Mouse (Mus musculus): ENCODE results near the gene Tmprss12. TPM values are rescaled to one million over a fixed set of nuclear protein-coding genes. Genes with fewer than 3 reads are reported as not detected.
"Not testable (repeated sequence)": the region's sequence is repeated elsewhere in the genome, so short reads cannot be mapped to it uniquely, and the experiment has no call there.

The Tmprss12 gene
- not detected in 2 replicates for total RNA-seq (2017)

DNA sequence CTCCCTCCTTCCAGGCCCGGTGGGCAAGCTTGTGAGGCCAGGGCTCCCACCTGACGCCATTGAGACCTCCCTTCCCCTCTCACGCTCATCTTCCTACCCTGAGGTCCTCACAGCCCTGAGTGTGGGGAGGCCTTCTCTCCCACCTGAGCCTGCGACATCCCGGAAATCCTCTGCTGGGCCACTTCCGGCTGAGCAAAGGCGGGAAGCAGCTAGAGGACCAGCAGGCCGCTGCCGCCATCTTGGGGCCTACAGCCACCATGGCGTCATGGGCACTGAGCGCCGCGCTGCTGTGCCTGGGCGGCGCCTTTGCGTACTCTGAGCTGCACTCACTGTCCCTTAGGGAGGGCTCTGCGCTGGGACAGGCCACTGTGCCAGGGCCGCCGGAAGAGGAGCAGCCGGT is at the start of gene Tmprss12:
Gene Tmprss12, plus strand, starts transcription at position 212 of the 400 bp plus-strand sequence.
- ATAC-seq (replicated peaks; ENCODE audit: low read depth, poor library complexity, severe bottlenecking) = no peak

DNA sequence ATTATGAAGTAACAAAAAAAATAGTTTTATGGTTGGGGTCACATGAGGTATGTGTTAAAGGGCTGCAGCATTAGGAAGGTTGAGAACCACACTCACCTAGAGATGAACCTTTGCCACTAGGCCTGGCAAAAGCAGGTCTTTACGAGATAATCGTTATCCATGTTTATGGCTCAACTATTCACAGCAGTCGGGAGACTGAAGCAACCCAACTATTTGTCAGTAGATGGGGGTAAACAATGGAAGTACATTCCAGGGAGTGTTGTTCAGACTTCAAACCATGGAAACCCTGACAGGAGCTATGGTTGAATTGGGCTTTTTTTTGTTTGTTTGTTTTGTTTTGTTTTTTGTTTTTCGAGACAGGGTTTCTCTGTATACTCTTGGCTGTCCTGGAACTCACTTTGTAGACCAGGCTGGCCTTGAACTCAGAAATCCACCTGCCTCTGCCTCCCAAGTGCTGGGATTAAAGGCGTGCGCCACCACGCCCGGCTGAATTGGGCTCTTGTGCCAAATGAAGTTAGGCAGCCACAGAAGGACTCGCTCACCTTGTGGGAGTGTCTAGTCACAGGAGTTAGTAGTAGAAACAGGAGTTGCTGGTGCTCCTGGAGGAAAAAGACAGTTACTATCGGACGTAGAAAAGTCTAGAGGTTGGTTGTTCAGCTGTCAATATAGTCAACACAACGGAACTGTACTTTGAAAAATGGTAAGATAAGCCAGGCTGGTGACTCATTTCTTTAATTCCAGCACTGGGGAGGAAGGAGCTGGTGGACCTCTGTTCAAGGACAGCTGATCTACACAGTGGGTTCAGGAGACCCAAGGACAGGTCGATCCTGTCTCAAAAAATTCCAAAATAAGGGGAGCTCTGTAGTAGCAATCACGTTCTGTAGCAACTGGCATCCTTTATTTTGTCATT is 48.8 kb upstream of the Tmprss12 start:
- ATAC-seq (replicated peaks; ENCODE audit: low read depth, poor library complexity, severe bottlenecking) = no peak

DNA sequence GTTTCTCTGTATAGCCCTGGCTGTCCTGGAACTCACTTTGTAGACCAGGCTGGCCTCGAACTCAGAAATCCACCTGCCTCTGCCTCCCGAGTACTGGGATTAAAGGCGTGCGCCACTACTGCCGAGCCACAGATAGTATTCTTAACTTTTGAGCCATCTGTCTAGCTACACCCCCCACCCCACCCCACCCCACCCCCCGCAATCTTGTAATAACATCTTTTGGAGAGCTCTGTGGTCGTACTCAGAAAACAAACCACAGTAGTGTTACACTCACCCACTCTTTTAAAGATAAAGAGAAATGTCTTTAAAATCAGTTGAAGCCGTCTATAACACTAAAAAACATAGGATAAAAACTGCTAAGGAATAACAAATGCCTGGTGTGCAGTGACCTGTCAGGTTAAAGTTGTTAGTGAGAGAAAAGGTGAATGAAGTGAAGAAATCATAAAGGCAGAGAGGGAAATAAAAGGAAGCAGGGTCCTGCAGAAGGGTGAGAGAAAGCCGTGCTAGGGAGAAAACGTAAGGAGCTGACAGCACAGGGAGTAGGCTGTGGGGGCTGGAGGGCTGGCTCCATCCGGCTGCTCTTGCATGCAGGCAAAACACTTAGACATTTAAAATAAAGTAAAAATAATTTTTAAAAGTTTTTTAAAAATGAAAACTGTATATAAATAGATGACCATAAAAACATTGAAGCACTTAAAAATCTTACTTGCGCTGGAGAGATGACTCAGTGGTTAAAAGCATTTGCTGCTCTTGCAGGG is 45.2 kb upstream of the Tmprss12 start:
- ATAC-seq (replicated peaks; ENCODE audit: low read depth, poor library complexity, severe bottlenecking) = no peak

DNA sequence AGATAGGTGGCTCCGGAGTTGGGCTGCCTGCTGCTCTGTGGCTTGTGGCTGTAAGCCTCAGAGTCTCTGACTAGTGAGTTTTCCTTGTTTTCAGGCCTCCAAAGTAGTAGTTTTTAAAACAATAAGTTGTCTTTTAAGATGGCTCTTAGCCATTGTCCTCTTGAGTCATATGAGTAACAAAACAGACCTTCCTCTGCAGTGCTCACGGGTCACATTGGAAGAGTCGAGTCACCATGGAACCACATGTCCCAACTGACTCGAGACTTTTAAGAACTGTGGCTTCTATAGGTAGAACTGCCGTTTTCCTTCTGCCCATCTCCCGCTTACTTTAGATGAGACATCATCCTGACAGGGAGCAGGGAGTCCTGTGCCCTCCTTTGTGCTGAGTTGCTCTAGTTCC is 43.7 kb upstream of the Tmprss12 start:
- ATAC-seq (replicated peaks; ENCODE audit: low read depth, poor library complexity, severe bottlenecking) = no peak

DNA sequence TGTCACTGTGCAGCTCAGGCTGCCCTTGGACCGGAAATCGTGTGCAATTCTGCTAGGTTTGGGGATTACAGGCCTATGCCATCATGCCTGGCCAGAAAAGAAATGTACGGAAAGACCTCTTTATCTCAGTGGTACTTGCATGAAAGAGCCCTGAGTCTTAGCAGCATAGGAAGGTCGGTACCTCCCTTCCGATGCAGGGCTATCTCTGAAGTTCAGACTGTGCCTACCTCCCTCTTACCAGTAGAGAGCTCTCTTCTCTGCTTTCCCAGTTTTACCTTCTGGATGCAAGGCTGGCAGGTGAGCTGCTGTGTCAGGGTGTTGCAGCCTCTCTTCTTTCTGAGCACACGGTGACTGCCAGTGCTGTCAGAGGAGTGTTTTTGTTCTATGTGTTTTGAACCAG is 38.9 kb upstream of the Tmprss12 start:
- ATAC-seq (replicated peaks; ENCODE audit: low read depth, poor library complexity, severe bottlenecking) = no peak

DNA sequence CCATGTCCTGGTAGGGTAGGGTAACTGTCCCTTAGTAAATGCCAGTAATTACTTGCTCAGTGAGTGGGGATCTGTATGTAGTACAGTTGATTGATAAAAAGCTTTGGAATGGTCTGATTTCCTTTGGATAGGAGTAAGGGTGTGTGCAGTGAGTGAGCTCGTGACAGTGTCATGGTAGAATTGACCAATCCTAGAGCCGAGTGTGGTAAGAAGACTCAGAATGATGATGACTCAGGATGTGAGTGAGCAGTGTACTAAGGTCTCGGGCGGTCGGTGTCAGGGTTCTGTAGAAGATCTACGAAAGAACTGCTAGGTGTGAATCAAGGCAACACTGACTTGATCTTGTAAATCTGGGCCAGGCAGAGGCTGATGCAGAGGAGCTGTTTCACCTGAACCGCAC is 34.7 kb upstream of the Tmprss12 start:
- no peak for ATAC-seq (replicated peaks; ENCODE audit: low read depth, poor library complexity, severe bottlenecking)

DNA sequence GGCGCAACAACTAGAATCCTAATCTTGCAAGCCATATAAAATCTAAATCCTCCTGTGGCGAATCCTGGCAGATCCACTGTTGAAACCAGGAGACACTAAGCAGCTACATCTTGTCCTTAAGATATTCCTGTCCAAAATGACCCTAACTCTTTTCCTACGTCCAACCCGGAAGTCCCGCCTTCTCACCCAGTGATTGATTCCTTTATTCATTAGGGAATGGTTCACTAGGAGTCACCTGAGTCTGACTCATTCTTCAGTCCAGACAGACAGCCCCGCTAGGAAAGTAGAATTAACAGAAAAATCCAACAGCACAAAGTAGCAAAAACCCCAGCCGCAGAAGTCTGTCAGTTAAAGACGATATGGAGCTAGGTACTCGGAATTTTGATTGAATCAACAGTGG is 33.3 kb upstream of the Tmprss12 start:
- ATAC-seq (replicated peaks; ENCODE audit: low read depth, poor library complexity, severe bottlenecking) = no peak

DNA sequence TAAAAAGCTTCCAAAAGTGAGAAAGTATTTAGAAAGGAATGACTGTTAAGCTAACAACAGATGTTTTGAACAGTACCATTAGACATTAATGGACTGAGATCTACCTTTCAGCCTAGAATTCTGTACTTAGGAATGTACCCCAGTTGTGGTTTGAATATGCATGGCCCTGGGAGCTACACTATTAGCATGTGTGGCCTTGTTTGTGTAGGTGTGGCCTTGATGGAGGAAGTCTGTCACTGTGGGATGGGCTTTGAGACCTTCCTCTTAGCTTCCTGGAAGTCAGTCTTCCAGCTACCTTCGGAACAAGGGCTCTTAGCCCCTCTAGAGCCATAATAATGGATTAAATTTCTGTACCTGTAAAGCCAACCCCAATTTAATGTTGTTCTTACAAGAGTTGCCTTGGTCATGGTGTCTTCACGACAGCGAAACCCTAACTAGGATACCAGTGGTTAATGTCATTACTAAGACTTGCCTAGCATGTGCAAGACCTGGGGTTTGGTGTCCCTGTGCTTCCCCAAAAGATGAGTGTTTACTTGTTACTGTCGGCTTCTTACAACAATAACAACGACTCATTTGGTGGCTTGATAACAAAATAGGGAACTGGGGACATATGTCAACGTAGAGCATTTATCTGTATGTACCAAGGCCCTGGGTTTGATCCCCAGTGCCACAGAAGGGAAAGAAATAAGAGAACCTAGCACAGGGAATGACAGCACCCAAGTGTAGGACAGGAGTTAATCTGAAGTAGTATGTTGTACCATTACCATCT is 31.8 kb upstream of the Tmprss12 start:
- ATAC-seq (replicated peaks; ENCODE audit: low read depth, poor library complexity, severe bottlenecking) = no peak

DNA sequence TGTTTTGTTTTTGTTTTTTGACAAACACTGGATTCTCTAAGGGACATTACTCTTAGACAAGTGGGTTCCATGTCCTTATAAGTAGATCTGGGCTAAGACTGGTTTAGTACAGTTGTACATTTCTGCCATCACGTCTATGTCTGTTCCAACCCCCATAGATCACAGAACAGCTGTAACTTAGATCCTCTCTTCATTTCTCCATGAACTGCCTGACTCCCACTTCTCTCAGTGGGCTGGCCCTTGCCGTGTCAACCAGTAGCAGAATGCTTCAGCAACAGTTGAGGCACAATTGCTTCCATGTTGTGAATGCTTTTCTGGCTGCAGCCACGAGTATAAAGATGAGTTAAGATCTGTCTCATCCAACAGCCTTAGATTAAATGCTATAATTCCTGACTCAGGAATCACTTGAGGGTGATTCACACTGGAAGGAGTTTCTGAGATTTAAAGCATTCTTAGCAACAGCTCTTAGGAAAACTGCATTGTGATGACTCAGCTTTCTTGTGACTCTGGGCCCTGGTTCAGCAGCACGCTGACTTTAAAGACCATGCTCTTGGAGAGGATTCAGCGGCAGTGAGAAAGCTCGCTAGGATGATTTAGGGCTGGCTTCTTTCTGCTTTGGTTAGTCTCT is 29.4 kb upstream of the Tmprss12 start:
- ATAC-seq (replicated peaks; ENCODE audit: low read depth, poor library complexity, severe bottlenecking) = no peak

DNA sequence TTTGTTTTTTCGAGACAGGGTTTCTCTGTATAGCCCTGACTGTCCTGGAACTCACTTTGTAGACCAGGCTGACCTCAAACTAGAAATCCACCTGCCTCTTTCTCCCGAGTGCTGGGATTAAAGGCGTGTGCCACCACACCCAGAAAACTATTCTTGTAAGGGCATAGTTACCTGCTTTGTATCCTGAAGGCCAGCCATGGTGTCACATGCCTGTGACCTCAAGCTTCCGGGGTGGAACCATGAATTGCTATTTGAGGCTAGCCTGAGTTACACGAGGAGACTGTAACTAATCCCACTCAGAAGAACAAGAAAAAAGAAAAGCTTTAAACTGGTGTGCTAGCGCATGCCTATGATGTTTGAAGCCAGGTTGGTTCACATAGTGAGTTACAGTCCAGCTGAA is 24.3 kb upstream of the Tmprss12 start:
- no peak for ATAC-seq (replicated peaks; ENCODE audit: low read depth, poor library complexity, severe bottlenecking)

DNA sequence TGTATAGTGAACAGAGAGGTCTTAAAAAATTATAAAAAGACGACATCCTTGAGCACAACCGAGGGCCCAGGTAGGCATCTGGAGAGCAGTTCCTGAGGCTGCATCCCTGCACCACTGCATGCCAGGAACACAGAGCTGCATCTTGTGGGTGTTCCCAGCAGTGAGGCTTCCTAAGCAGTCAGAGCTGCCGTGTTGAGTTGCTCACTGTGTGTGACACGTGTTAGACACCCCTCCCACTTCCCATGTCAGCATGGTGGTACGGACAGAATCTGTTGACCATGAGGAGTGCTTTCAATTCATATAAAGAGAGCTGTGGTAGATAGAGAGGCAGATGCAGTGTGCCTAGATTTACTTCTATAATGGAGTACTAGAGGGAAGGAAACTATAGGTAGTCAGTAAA is 23.3 kb upstream of the Tmprss12 start:
- no peak for ATAC-seq (replicated peaks; ENCODE audit: low read depth, poor library complexity, severe bottlenecking)

DNA sequence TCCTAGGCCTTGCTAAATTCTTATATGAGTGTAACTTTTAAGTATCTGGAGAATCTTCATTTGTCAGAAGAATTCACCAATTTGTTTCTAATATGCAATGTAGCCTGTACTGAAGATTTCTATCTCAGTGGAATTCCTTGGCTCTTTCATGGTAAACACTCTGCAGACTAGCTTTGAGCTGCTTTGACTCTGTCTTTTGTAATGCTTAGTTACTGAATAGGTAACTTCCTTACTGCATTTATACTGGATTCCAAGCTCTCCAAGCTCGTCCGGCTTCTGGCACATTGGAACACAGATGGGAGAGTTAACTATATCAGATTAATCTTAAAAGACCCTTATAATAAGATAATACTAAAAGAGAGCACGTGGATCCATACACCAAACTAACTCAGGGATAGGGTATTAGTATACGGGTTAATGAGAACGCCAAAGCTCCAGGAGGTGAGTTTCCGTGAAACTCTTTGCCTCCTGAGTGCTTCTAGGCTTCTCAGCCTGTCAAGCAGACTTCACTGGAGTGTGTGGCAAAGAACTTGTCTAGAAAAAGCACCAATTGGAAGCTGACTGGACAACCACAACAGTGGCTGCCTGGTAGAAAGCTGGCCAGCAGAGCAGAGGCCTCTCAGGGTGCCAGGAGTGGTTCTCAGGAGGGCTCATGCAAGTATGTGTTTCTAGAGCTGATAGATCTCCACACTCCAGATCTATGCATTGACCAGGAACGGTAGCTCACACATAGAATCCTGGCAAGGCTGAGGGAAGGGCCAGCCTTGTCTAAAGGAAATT is 21.8 kb upstream of the Tmprss12 start:
- no peak for ATAC-seq (replicated peaks; ENCODE audit: low read depth, poor library complexity, severe bottlenecking)

DNA sequence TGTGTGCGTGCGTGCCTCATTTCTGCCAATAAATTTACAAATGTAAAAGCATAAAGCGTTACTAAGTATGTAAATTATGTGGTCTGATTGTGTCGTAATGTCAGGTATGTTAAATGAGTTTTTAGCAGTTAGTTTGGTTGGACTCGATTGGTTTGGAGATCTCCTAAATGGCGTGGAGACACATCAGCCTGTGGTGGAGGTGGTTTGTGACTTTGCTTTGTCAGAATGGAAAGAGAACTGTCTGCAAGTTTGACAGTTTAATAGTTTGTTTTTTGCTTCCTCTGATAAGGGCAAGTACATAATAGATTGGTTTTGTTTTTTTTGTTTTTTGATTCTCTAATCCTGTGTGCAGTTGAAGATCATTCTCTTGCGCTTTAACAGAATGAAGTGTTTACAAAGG is 20.3 kb upstream of the Tmprss12 start:
- ATAC-seq (replicated peaks; ENCODE audit: low read depth, poor library complexity, severe bottlenecking) = peak; percentile 73

DNA sequence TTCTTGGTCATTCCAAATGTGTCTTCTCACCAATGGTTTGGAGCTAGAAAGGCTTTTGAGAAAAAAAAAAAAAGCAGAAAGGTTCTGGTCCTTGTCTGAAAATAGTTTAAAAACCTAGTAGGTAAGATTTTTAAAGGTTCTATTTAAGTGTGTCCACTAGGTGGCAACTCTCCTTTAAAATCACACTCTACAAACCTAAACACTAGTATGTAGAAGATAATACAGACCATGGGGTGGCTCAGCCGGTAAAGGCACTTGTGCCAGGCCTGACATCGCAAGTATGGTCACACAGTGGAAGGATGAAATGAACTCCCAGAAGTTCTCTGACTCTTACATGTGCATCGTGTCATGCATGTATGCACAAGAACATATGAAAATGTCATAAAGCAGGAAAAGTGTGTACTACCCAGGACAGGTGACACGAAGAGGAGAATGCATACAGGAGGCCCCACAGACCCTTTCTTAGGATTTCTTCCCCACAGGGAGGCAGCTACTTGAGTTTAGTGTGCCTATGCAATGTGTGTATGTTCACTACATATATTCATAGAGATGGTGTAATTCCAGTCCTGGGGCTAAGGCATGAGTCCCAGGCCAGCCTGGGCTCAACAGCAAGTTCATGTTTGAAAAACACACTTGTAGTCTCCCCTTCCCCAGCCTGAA is 17.3 kb upstream of the Tmprss12 start:
- peak; percentile 75 for ATAC-seq (replicated peaks; ENCODE audit: low read depth, poor library complexity, severe bottlenecking)

DNA sequence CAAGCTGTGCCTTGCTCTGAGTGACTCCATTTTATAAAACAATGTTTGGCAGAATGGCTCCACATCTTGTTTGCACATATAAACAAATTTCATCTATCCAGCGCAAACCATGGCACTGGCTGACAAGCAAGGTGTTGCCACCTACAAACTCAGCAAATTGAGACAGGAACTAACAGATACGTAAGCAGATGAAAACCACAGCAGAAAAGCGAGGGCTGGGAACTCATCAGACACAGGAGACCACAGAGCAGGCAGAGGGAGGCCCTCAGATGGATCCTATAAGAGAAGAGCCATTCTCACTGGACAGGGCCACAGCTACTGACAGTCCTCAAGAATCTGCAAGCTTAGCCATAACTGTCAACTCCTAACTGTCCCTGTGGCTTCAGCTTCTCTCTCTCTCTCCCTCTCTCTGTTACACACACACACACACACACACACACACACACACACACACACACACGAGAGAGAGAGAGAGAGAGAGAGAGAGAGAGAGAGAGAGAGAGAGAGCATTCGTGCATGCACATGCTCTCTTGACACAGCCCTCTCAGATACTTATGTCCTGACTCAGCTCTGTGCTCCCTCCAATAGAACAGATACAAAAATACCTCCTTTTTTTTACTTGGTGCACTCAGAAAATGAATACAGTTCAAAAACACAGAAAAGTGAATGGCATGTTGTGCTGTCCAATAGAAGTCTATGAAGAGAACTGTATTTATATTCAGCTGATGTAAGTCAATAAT is 14.9 kb upstream of the Tmprss12 start:
- ATAC-seq (replicated peaks; ENCODE audit: low read depth, poor library complexity, severe bottlenecking) = no peak

DNA sequence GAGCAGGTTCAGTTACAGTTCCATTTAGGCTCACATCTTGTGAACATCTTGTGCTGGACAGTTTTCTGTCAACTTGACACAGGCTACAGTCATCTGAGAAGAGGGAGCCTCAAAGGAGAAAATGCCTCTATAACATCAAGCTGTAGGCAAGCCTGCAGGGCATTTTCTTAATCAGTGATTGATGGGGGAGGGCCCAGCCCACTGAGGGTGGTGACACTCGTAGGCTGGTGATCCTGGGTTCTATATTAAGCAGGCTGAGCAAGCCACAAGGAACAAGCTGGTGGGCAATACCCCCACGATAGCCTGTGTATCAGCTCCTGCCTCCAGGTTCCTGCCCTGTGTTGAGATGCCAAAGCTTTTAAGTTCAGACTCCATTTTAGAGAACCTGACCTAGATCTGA is 11.7 kb upstream of the Tmprss12 start:
- no peak for ATAC-seq (replicated peaks; ENCODE audit: low read depth, poor library complexity, severe bottlenecking)

DNA sequence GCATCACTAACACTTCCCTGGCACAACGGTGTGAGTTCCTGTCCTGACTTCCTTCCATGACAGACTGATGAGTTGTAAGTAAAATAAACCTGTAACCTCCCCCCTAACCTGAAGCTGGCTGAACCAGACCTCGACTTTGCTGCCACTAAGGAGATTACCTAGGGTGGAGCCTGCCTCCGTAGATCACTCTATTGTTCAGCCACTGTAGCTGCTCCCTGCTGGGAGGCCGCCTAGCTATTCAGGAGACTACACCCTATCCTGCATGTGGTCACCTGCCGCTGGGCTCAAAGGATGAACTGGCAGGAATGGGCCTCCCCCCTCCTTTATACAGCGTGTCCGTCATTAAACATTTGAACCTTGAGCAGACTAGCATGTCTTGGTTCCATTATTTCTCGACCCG is 10.9 kb upstream of the Tmprss12 start:
- ATAC-seq (replicated peaks; ENCODE audit: low read depth, poor library complexity, severe bottlenecking) = no peak

DNA sequence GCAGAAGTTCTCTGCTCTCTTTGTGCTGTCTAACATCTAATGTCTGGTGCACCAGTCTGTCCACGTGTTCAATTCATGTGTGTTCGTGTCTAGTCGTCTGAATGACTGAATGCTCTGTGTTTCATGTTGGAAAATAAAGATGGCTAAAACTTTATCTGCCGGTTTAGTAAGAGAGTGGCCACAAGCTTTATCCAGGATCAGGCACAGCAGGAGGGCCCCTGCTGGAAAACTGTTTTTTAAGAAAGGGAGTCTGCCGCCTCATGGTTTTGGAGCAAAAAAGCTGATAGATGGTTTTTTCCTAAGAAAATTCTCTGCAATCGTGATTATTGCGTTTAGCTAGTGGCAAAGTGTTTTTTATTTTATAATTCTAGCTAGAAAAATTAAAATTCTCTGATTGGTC is 10.0 kb upstream of the Tmprss12 start:
- ATAC-seq (replicated peaks; ENCODE audit: low read depth, poor library complexity, severe bottlenecking) = not testable (repeated sequence)
